Mouse (Mus musculus): ENCODE data around the gene Ppa2.

Ppa2 gene

GRCm38 (mm10) chr3:133405636-133406035 is 95.7 kb downstream of the Ppa2 start:
- no peak for DNase-seq

GRCm38 (mm10) chr3:133406248-133406647 is 96.3 kb downstream of the Ppa2 start:
- no peak for DNase-seq

GRCm38 (mm10) chr3:133411123-133411675 is 101.3 kb downstream of the Ppa2 start:
- DNase-seq: no peak

- DNase-seq: no peak
Measured at GRCm38 (mm10) chr3:133411768-133412167, 101.9 kb downstream of the Ppa2 start.

- no peak for DNase-seq
Measured at GRCm38 (mm10) chr3:133414747-133415146, 104.8 kb downstream of the Ppa2 start.

GRCm38 (mm10) chr3:133423073-133423472 is 113.2 kb downstream of the Ppa2 start:
- DNase-seq: no peak
